Mouse (Mus musculus) naive thymus-derived CD4-positive, alpha-beta T cell, adult 5 months (primary cell): Measurements from ENCODE around the gene Siah3. TPM values are rescaled to one million over a fixed set of nuclear protein-coding genes. Genes with fewer than 3 reads are reported as not detected.

Experiments
- polyA plus RNA-seq: library from polyadenylated mRNA; unstranded; fragments of 100-300 nt; shearing (Covaris generic); gene quantifications from one replicate; pipeline ENCODE4 v1.2.1, GENCODE M21; 2017

Gene Siah3
- polyA plus RNA-seq = 1.1 TPM

DNA sequence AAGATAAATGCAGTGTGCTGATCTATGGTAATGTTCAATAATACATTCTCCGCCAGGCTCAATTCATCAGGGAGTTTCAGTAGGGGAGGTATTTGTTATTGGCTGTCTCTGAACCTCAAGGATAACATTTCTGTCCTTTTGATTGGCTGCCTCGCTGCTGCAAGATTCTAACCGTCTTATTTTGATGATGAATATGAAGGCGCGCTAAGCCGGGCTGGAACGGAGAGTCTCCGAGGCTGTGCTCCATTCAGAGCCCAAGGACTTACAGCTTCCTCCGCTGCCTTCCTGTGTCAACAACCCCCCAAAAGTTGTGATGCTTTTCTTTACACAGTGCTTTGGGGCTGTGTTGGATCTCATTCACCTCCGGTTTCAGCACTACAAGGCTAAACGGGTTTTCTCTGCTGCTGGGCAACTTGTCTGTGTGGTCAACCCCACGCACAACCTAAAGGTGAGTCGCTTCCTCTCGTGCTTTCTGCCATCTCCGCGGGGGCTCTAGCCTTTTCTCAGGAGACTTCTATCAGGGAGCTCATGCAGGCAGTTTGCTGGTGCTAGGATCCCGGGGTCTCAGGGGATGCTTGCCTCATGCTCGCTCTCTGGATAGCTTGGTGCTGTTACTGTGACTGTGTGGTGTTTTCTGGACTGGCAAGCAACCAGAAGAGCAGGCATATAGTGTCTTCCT is at the start of gene Siah3:
Gene Siah3 (plus strand): TSS at position 240 of the 679 bp plus-strand sequence.

Other genes starting within 250 kb of the Siah3 start
- not detected for gene Cpb2, start 213.7 kb upstream of the Siah3 start, polyA plus RNA-seq
- gene Zc3h13, start 171.6 kb upstream of the Siah3 start, polyA plus RNA-seq = 53.9 TPM
- gene Spert, start 137.1 kb downstream of the Siah3 start, polyA plus RNA-seq = not detected
- gene Erich6b, start 186.3 kb downstream of the Siah3 start, polyA plus RNA-seq = not detected